Mouse (Mus musculus) embryonic facial prominence, embryonic 11.5 days (tissue): ENCODE data around the gene Tnfrsf14. TPM values are rescaled to one million over a fixed set of nuclear protein-coding genes. Genes with fewer than 3 reads are reported as not detected.

Source experiments
- ATAC-seq: fragments of 200-750 bp; cut with Nextera tagmentation; replicated peaks from 2 replicates; pipeline ENCODE4 v1.8.0; 2017; ENCODE audit warnings: low read depth; ENCODE audit not compliant: insufficient number of reproducible peaks, low FRiP score, low TSS enrichment
- DNase-seq: peaks from one replicate; pipeline ENCODE4 v3.0.0-alpha.2; 2015; ENCODE audit warnings: low spot score
- H3K27ac ChIP-seq: fragments of 300-500 bp; sonication (generic); replicated peaks from 2 replicates; pipeline ENCODE4 v1.5.1; 2014; ENCODE audit warnings: mild to moderate bottlenecking, low read depth, low read length, control low read depth
- H3K27me3 ChIP-seq: fragments of 300-500 bp; sonication (generic); 2 replicates; pipeline ENCODE4 v1.6.1; 2014; ENCODE audit warnings: mild to moderate bottlenecking, low read length, moderate library complexity, mixed read lengths; ENCODE audit not compliant: control insufficient read depth, insufficient read depth
- H3K36me3 ChIP-seq: fragments of 300-500 bp; sonication (generic); replicated peaks from 2 replicates; pipeline ENCODE4 v1.6.1; 2014; ENCODE audit warnings: low read depth, mild to moderate bottlenecking, low read length, moderate library complexity, mixed read lengths; ENCODE audit not compliant: control insufficient read depth, insufficient read depth
- H3K4me1 ChIP-seq: fragments of 300-500 bp; sonication (generic); 2 replicates; pipeline ENCODE4 v1.6.1; 2014; ENCODE audit warnings: low read length, mixed read lengths; ENCODE audit not compliant: control insufficient read depth, insufficient read depth
- H3K4me2 ChIP-seq: fragments of 300-500 bp; sonication (generic); 2 replicates; pipeline ENCODE4 v1.6.1; 2014; ENCODE audit warnings: low read depth, mild to moderate bottlenecking, control low read depth, low read length, moderate library complexity
- H3K4me3 ChIP-seq: fragments of 300-500 bp; sonication (generic); 2 replicates; pipeline ENCODE4 v1.5.1; 2014; ENCODE audit warnings: low read depth, low read length, control low read depth
- H3K9ac ChIP-seq: fragments of 300-500 bp; sonication (generic); replicated peaks from 2 replicates; pipeline ENCODE4 v1.6.1; 2014; ENCODE audit warnings: mild to moderate bottlenecking, control low read depth, low read length
- H3K9me3 ChIP-seq: fragments of 300-500 bp; sonication (generic); replicated peaks from 2 replicates; pipeline ENCODE4 v1.6.1; 2016; ENCODE audit warnings: mild to moderate bottlenecking, low read length, inconsistent platforms, mixed read lengths; ENCODE audit not compliant: control insufficient read depth
- WGBS: fragments of 180-500 bp; shearing (Covaris S2); extraction: QIAGEN DNeasy Blood & Tissue Kit; methylation state at CpG from one replicate; pipeline ENCODE4 v1.1.7; 2014; 5-methylcytosine and 5-hydroxymethylcytosine counted together
- polyA plus RNA-seq: library from polyadenylated mRNA; unstranded; fragments of >200 nt; fragmentation: Nextera tagmentation; extraction: Ambion mirVana; gene quantifications from 2 replicates; pipeline ENCODE4 v1.2.1, GENCODE M21; 2014

The Tnfrsf14 gene
- polyA plus RNA-seq, 1 experiment from 2014 or later: 0.35 TPM

GRCm38 (mm10) chr4:154946319-154946718 lies 18.0 kb upstream of the Tnfrsf14 start:
- peak overlapping the region; percentile 5; the same call in 1 of the 2 replicates for H3K4me3 ChIP-seq
- ATAC-seq (peak; percentile 87), DNase-seq (peak; percentile 85)
- under 1% methylated on average over 8 of the region's 8 CpGs for WGBS
- no peaks in the 10 kb centered on the region for H3K36me3 ChIP-seq
- no peaks in the 10 kb centered on the region for H3K9me3 ChIP-seq
- peak overlapping the region; percentile 45 for H3K4me2 ChIP-seq
- no peak overlapping the region for H3K27ac ChIP-seq
- H3K4me1 ChIP-seq: peaks cover 3% of the 10 kb centered on the region; the same call in 1 of the 2 replicates
- no peak overlapping the region; the same call in 1 of the 2 replicates for H3K9ac ChIP-seq
- H3K27me3 ChIP-seq: peaks cover 19% of the 10 kb centered on the region

- Histone ChIP-seq H3K9ac (no peak overlapping the region), H3K27me3 (peaks cover 6% of the 10 kb centered on the region; the same call in 1 of the 2 replicates), H3K4me3 (no peak overlapping the region), H3K36me3 (no peaks in the 10 kb centered on the region), H3K9me3 (no peaks in the 10 kb centered on the region), H3K27ac (no peak overlapping the region), H3K4me1 (peaks cover 3% of the 10 kb centered on the region; the same call in 1 of the 2 replicates), H3K4me2 (no peak overlapping the region)
- ATAC-seq (no peak), DNase-seq (peak; percentile 91)
- WGBS: 19% methylated on average over 2 of the region's 2 CpGs
Observed at GRCm38 (mm10) chr4:154944121-154944590, 15.8 kb upstream of the Tnfrsf14 start.

- peaks cover 3% of the 10 kb centered on the region; the same call in 1 of the 2 replicates for H3K4me1 ChIP-seq
- H3K36me3 ChIP-seq: no peaks in the 10 kb centered on the region
- peaks cover under 1% of the 10 kb centered on the region; the same call in 1 of the 2 replicates for H3K27me3 ChIP-seq
- DNase-seq (no peak), ATAC-seq (no peak)
- H3K27ac ChIP-seq: no peak overlapping the region
- no peak overlapping the region for H3K9ac ChIP-seq
- no peaks in the 10 kb centered on the region for H3K9me3 ChIP-seq
- H3K4me2 ChIP-seq: no peak overlapping the region
- H3K4me3 ChIP-seq: no peak overlapping the region
- 84% methylated on average over 6 of the region's 6 CpGs for WGBS
Observed at GRCm38 (mm10) chr4:154943323-154944039, 15.1 kb upstream of the Tnfrsf14 start.

- no peak overlapping the region for H3K4me3 ChIP-seq
- no peak overlapping the region for H3K9ac ChIP-seq
- no peaks in the 10 kb centered on the region for H3K9me3 ChIP-seq
- no peak for ATAC-seq
- 85% methylated on average over 10 of the region's 10 CpGs for WGBS
- no peaks in the 10 kb centered on the region for H3K36me3 ChIP-seq
- H3K4me1 ChIP-seq: peaks cover 3% of the 10 kb centered on the region; the same call in 1 of the 2 replicates
- no peak for DNase-seq
- no peak overlapping the region for H3K4me2 ChIP-seq
- no peak overlapping the region for H3K27ac ChIP-seq
- no peaks in the 10 kb centered on the region for H3K27me3 ChIP-seq
Observed at GRCm38 (mm10) chr4:154942632-154943322, 14.4 kb upstream of the Tnfrsf14 start.

GRCm38 (mm10) chr4:154941831-154942230 lies 13.5 kb upstream of the Tnfrsf14 start:
- Histone ChIP-seq H3K9me3 (no peaks in the 10 kb centered on the region), H3K27me3 (no peaks in the 10 kb centered on the region), H3K4me1 (peaks cover 3% of the 10 kb centered on the region; the same call in 1 of the 2 replicates), H3K36me3 (no peaks in the 10 kb centered on the region), H3K4me3 (no peak overlapping the region), H3K9ac (no peak overlapping the region), H3K27ac (no peak overlapping the region), H3K4me2 (no peak overlapping the region)
- no peak for DNase-seq
- no peak for ATAC-seq
- WGBS: 94% methylated on average over 5 of the region's 5 CpGs

- Histone ChIP-seq H3K36me3 (no peaks in the 10 kb centered on the region), H3K9ac (no peak overlapping the region), H3K4me1 (no peaks in the 10 kb centered on the region), H3K9me3 (no peaks in the 10 kb centered on the region), H3K27me3 (no peaks in the 10 kb centered on the region), H3K4me2 (no peak overlapping the region), H3K27ac (no peak overlapping the region), H3K4me3 (no peak overlapping the region)
- ATAC-seq: no peak
- WGBS: 83% methylated on average over 2 of the region's 2 CpGs
- DNase-seq: no peak
Observed at GRCm38 (mm10) chr4:154940156-154940555, 11.8 kb upstream of the Tnfrsf14 start.

- H3K27ac ChIP-seq: no peak overlapping the region
- no peak overlapping the region for H3K4me2 ChIP-seq
- no peak for ATAC-seq
- H3K36me3 ChIP-seq: no peaks in the 10 kb centered on the region
- H3K27me3 ChIP-seq: no peaks in the 10 kb centered on the region
- no peaks in the 10 kb centered on the region for H3K9me3 ChIP-seq
- DNase-seq: no peak
- no peak overlapping the region for H3K4me3 ChIP-seq
- H3K9ac ChIP-seq: no peak overlapping the region
- no peaks in the 10 kb centered on the region for H3K4me1 ChIP-seq
- 87% methylated on average over 1 of the region's 1 CpGs for WGBS
Observed at GRCm38 (mm10) chr4:154937746-154938145, 9.4 kb upstream of the Tnfrsf14 start.
